Mouse (Mus musculus): ENCODE results near the gene Pros1.

- TF ChIP-seq GATA1 (IDR thresholded peaks at IDR 0.05; ENCODE audit: low read length): no peak
- no peak for TF ChIP-seq TAL1 (IDR thresholded peaks at IDR 0.05; ENCODE audit: low read length)
These were observed 3.4 kb downstream of the Pros1 start for GRCm38 (mm10) chr16:62857498-62857897.
